Mouse (Mus musculus) thymus, postnatal 0 days (tissue): ENCODE data around the gene Gm44596. TPM values are rescaled to one million over a fixed set of nuclear protein-coding genes. Genes with fewer than 3 reads are reported as not detected.
"Not testable (repeated sequence)": the region's sequence is repeated elsewhere in the genome, so short reads cannot be mapped to it uniquely, and the experiment has no call there.

Experiments used
- DNase-seq: peaks from one replicate; pipeline ENCODE4 v3.0.0-alpha.2; 2015; ENCODE audit warnings: low spot score
- polyA plus RNA-seq: library from polyadenylated mRNA; unstranded; fragments of >200 nt; fragmentation: Nextera tagmentation; extraction: Ambion mirVana; gene quantifications from 2 replicates; pipeline ENCODE4 v1.2.1, GENCODE M21; 2015

Gene Gm44596
- polyA plus RNA-seq, 1 experiment from 2014 or later, result not detected

DNA sequence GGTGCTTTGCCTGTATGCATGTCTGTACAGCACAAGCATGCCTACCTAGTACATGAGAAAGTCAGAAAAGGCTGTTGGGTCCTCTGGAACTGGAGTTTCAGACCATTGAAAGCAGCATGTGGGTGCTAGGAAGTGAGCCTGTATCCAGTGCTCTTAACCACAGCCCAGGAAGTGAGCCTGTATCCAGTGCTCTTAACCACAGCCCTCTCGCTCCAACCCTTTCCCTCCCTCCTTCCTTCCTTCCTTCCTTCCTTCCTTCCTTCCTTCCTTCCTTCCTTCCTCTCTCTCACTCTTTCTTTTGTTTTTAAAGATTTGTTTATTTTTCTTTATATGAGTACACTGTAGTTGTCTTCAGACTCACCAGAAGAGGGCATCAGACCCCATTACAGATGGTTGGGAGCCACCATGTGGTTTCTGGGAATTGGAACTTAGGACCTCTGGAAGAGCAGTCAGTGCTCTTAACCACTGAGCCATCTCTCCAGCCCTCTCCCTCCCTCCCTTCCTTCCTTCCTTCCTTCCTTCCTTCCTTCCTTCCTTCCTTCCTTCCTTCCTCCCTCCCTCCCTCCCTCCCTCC, 5.4 kb downstream of the Gm44596 start:
- DNase-seq, result not testable (repeated sequence)

DNA sequence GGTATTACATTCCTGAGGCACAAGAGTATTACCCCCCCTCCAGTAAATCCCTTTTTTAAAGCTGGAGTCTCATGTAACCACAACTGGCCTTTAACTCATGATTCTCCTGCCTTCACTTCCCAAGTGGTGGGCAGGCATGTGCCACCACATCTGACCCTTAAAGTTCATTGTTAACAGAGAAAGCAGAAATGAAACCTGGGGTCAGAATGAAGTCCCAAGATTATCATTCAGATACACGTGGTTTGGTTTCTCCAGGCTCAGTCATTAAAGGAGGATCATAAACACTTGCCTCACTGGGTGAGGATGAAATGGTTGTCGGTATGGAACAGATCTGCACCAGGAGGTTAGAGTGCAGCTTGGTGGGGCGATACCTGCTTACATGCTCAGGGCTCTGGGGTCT, 6.0 kb downstream of the Gm44596 start:
- no peak for DNase-seq

DNA sequence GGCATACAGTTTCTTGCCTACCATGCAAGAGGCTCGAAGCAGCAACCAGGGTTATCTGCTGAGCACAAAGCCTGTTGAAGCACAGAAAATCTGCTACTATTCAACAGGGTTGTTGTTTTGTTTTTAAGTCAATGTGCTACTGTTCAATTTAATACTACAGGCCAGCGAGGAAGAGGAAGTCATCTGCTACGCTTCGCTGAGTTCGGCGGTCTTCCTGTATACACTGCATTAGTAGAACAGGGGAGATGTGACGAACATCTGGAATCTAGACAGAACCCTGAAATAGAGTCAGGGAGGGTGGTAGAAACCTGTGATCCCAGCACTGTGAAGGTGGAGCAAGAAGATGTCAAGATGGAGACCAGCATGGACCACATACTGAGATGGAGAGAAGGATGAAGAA, 8.4 kb downstream of the Gm44596 start:
- DNase-seq, result no peak

DNA sequence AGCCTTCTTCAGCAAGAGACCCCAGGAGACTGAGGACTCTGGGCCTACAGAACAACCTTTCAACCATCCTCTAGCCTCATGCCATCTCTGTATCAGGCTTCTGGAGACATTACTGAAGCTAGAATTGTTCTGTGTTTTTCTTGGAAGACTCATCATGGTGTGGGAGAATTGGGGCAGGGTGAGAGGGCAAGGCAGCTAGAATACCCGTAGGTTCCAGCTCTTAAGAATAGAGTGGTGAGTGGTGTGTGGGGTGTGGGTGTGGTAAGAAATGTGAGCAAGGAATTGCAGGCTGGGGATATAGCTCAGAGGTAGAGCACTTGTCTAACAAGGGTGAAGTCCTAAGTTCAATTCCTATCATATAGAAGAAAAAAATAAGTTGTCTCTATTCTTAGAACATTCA, 9.7 kb downstream of the Gm44596 start:
- no peak for DNase-seq

DNA sequence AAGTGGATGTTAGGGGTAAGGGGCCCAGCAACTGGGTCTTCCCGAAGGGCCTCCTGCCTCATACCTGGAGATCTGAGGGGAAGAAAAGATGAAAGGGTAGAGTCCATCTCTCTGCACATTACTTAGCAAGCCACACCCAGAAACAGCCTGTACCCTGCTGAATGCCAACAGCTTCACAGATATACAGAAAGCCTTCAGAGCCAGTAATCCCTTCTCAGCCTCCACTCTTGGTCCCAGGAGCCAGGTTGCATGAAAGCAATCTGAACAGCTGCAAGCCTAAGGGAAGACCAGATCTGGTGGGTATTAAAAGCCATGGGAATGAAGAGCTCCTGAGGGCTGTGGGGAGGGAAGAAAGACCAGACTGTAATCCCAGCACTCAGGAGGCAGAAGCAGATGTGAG, 13.9 kb downstream of the Gm44596 start:
- DNase-seq, result no peak

DNA sequence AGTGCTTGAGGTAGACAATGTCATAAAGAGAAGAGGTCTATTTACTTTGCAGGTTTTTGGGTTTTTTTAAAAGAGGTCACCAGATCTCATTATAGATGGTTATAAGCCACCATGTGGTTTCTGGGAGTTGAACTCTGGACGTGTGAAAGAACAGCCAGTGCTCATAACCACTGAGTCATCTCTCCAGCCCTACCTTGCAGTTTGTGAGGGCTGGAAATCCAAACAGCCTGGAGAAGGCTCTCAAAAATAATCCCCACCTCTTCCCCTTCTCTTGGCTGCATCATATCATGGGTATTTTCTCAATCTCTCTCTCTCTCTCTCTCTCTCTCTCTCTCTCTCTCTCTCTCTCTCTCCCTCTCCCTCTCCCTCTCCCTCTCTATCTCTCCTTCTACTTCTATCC, 15.4 kb downstream of the Gm44596 start:
- DNase-seq, result no peak

DNA sequence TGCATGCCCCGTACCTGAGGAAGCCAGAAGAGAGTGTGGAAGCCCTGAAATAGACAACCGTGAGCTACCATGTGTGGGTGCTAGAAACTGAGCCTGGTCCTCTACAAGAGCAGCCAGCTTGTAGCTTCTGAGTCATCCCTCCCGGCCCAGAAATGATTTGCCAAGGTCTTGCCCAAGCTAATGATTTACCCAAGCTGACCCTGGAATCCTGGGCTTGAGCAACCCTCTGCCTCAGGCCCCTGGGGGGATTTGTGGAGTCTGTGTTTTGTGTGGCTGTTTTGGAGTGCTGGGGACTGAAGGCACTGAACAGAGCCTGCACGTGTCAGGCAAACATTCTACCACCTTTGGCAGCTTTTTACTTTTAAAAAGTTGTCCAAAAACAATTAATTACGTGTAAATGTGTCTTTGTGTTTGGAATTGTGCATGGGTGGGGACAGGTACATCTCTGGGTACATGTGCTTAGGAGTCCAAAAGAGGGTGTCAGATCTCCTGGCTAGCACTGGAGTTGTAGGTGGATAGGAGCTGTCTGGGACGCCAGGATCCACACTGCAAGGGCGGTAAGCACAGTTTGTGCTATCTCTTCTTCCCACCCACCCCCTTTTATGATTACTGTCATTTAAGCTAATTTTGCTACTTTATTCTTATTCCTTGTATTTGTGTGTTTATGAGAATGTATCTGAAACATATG, 22.4 kb downstream of the Gm44596 start:
- DNase-seq, result no peak

DNA sequence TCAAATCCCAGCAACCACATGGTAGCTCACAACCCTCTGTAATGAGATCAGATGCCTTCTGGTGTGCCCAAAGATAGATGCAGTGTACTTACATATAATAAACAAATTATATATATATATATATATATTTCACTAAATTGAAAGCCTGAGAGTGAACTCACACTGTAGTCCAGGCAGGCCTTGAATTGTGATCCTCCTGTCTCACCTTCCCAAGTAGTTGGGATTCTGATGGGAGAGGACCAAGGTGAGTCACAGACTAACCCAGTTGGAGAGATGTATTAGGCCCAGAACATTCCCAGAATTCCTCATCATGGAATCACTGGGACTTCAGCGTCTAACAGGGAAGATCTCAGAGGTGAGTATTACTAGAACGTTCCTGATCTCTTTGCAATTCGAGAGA, 23.7 kb downstream of the Gm44596 start, which contains the start of gene Nrip2:
Gene Nrip2 (plus strand): TSS at position 301 of the 400 bp plus-strand sequence.
- no peak for DNase-seq

DNA sequence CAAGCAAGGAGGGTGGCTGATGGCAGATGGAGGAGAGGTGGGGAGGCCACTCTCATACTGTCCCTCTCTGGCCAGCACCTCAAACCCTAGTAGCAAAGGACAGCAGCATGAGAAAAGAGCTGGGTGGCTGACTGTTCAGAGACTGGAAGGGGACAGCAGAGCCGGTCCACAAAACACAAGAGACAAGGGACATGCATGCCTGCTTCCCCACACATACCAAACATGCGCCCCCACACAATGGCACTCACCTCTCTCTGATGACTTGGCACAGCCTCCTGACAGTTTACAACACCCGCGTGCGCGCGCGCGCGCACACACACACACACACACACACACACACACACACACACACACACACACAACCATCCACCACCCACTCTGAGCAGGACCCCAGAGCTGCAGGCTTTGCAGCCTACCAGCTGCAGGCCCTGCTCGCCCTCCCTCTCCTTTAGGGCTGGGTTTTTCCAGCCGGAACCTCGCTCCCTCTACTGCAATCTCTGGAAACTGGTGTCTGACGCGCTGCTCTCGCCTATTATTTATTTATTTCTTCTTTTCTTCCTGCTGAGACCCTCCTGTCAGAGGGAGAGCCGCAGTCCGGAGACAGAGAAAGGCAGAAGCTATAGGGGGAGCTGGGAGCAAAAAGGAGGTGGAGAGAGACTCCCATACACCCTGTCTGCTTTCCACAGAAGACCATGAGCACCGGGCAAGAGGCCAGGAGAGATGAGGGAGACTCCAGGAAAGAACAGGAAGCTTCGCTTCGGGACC, 24.3 kb downstream of the Gm44596 start:
- DNase-seq, result no peak

DNA sequence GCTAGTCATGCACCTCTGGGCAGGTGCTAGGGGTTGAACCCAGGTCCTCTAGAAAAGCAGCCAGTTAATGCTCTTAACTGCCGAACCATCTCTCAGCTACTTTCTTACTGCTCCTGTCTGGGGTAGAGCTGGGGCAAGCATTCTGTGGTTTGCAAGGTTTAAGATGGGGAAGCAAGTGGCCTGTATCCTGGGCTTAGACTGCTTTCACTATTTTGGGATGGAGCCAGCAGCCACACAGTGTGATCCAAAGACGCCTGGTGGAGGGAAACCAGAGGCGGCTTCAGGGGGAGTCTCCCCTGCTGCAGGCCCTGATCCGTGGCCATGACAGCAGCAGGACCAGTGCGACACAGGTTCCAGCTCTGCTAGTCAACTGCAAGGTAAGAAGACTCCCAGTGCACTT, 29.4 kb downstream of the Gm44596 start:
- no peak for DNase-seq

DNA sequence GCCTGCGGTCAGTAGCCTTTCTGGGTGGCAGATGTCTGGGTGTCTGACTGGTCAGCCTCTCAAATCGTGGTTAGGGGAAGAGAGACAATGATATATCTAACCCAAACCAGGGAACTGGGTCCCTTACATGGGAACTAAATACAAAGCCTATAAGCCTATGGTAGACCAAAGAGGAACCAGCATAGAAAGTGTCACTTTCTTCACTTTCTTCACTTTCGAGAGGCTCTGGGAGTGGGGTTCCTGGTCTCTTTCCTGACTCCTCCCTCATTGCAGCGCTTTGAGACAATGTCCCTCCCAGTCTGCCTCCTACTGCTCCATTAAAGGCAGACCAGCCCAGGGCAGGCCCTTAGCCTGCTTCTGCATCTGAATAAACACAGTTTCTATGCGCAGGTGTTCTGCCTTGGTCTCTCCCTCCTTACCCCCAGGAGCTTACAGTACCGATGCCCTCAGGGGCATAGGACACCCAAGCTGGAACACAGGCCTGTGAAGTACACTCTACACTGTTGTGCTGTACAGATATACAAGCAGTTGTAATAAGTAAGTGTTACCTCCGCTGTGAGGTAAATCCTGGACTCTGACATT, 33.3 kb downstream of the Gm44596 start:
- no peak for DNase-seq

DNA sequence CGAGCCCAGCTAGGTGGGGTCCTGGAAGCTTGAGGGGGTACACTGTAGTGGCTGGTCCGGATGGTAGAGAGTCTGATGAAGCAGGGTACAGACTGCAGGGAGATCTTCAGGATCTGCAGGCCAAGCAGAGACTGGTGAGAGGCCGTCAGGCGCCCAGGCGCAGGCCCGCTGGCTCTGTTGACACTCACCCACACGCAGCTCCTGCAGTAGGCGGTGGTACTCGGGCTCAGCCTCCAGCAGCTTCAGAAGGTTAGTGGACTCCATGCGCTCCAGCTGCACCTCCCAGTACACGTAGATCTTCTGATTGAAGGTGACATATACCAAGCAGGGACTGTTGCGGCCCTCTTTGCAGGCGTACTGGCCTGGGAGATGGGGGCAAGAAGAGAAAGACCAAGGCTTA, 35.0 kb downstream of the Gm44596 start:
- DNase-seq, result no peak

DNA sequence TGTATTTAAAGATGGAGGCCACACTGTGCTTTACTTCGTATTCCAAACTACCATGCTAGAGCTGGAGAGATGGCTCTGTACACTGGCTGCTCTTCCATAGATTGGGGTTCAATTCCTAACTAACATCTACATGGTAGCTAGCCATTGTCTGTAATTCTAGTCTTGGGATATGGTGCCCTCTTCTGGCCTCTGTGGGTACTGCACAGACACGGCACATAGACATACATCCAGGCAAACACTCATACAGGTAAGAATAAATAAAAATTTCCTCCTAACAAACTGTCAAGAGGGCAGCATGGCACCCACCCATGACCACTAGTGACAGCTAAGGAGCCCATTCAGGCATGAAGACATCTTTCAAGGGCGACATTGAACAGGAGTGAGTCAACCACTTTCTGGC, 35.8 kb downstream of the Gm44596 start:
- DNase-seq, result peak; percentile 63

DNA sequence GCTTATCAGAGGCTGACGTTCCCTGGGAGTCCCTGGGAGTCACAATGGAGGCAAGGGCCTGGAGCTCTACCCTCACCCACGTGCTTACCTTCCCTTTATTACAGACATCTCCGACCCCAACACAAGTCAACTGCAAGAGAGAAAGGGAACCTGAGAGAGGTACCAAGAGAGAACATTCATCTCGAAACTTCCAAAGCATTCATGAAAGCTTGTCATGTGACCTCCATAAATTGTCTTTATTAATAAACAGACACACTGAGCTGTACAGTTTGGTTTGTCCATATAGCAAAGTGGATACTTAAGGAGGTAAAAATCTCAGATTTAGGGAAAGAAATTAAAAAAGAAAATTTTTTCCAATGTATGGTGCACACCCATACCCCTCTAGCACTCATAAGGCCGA, 40.9 kb downstream of the Gm44596 start:
- no peak for DNase-seq

DNA sequence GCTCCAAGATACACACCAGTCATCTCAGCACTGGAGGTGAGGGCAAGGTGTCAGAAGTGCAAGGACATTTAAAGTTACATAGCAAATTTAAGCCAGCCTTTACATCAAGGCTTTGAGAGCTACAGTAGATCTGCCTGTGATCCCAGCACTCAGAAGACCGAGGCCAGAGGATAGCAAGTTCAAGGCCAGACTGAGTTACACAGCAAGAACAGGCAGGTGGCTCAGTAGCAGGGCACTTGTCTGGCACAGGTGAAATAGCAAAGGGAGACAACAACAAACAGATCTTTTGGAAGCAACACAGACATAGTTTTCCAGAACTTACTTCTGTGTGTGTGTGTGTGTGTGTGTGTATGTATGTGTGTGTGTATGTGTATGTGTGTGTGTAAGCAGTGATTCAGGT, 42.8 kb downstream of the Gm44596 start:
- no peak for DNase-seq

DNA sequence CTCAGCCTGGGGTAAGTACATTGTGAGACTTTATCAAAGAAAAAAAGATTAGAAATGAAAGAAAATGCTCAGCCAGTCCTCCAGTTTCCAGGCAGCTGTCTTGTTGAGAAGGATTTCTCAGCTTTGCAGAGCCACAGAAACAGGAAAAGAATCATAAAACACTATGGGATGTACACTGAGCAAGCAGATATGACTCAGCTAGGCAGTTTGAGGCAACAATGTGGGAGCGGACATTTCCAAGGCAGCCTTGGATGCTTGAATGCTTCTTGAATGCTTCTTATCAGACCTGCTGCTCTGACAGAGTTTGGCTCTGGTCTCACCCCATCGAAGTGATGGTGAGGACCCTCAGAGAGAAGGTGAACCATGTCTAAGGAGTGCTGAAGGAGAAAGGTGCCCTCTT, 45.7 kb downstream of the Gm44596 start:
- DNase-seq, result no peak

DNA sequence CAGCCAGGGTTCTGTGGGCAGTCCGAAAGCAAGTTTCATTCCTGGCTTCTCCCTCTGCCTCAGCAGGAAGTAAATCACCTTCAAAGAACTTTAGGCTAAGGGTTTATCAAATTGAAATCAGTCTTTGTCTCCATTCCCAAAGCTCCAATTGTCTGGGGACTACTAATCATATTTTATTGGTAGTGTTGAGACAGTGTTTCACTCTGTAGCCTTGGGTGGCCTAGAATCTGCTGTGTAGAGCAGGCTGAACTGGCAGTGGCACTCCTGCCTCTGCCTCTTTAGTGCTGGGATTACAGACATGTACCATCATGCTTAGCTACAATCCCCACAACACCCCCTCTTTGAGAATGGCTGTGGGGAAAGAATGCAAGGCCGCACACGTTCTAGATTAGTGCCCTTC, 46.2 kb downstream of the Gm44596 start:
- no peak for DNase-seq

DNA sequence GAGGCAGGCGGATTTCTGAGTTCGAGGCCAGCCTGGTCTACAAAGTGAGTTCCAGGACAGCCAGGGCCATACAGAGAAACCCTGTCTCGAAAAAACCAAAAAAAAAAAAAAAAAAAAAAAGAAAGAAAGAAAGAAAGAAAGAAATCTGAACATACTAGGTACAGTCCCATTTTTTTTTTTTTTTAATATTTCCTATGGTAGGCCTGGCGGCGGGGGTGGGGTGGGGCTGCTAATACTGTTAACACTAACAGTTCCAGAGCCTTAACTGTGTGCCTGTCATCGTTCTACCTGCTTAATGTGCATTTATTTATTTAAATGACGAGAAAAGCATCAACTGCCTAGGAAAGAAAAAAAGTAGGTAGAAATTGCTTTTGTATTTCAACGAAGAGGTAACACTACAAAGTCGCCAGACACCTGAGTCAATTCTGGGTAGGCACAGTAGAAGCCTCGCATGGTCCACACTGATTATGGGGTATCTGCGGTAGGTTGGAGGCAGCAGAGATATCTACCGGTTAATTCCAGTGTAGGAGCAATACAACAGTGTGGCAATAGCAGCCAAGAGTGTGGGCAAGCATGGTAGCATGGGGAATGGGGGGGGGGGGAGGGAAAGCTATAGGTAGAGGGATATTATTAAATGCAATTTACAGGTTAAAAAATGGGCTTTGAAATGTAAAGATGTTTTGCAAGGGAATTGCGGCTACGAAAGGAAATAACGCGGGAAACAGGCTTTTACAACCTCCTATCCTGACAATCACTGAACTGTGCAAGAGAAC, 48.4 kb downstream of the Gm44596 start:
- DNase-seq, result no peak

DNA sequence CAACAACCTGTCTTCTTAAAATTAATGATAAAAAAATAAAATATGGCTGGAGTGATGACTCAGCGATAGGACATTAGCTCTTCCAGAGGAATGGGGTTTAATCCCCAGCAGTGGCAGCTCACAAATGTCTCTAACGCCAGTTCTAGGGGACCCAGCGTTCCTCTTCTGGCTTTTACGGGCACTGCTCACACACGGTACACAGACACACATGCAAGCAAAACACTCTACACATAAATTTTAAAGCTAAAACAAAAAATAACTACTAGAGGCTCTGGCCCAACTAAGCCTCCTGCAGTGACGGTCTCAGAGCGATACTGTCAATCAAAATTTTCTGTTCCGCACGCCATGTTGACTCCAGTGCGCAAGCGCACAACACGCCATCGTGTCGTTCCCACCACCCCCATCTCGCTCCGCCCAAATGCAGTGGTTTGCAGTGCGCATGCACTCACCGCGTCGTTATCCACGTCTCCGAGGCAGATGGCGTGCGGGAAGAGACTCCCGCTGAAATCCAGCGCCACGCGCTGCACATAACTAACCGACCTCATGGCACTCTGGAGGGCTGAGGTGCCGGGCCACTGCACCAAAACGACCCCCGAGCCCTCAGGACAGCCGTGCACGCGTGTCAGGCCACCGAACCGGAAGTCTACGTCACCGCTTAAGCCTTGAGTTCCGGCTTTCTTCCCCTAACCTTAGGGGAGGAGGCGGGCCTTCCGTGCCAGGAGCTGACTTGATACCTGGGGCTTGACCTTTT, 49.1 kb downstream of the Gm44596 start, which contains the start of gene Itfg2:
Gene Itfg2 (minus strand): TSS at position 663 of the 751 bp plus-strand sequence.
- peak; percentile 97 for DNase-seq

DNA sequence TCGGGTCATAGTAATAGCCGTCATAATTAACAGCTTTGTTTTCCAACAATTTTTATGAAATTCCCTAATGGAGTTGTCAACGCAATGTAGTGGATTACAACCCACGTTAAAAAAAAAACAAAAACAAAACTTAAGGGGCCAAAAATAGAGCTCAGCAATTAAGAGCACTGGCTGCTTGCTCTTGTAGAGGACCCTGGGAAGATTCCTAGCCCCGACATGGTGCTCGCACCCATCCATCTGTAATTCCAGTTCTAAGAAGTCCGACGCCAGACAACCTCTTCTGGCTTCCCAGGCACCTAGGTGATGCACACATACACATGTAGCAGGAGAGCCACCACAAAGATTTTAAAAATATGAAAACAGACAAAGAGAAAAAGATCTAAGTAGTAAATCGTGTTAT, 49.7 kb downstream of the Gm44596 start:
- DNase-seq, result no peak

DNA sequence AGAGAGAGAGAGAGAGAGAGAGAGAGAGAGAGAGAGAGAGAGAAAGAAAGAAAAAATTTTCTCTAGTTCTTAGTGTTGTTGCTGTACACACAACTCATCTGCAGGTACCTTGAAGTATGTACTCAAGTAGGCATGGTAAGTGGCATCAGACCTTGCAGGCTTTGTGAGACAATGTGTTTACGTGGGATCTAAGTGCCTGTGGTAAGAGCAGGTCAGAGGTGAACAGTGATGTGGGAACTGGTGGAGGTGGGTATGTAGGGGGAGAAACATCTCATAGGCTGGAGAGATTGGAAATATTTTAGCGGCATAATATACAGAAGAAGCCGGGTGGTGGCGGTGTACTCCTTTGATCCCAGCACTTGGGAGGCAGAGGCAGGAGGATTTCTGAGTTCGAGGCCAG, 52.3 kb downstream of the Gm44596 start:
- no peak for DNase-seq
